Mouse (Mus musculus): ENCODE results near the gene Rundc1.
"Not testable (repeated sequence)": the region's sequence is repeated elsewhere in the genome, so short reads cannot be mapped to it uniquely, and the experiment has no call there.

The Rundc1 gene

GRCm38 (mm10) chr11:101465869-101466551 is 41.1 kb downstream of the Rundc1 start, which contains the start of gene Vat1:
Gene Vat1 (minus strand): TSS chr11:101466230.
- DNase-seq (ENCODE audit: low spot score) = peak; percentile 47

- not testable (repeated sequence) for DNase-seq (ENCODE audit: low spot score)
Observed at GRCm38 (mm10) chr11:101466552-101466950, 41.7 kb downstream of the Rundc1 start.

- peak; percentile 49 for DNase-seq (ENCODE audit: low spot score)
Observed at GRCm38 (mm10) chr11:101467477-101468262, 42.8 kb downstream of the Rundc1 start.

- DNase-seq (ENCODE audit: low spot score) = peak; percentile 41
Observed at GRCm38 (mm10) chr11:101468263-101468688, 43.4 kb downstream of the Rundc1 start.

- DNase-seq (ENCODE audit: low spot score) = no peak
Observed at GRCm38 (mm10) chr11:101468731-101469130, 43.8 kb downstream of the Rundc1 start.

GRCm38 (mm10) chr11:101469155-101469554 is 44.3 kb downstream of the Rundc1 start:
- DNase-seq (ENCODE audit: low spot score) = no peak

GRCm38 (mm10) chr11:101470206-101470605 is 45.3 kb downstream of the Rundc1 start:
- no peak for DNase-seq (ENCODE audit: low spot score)

GRCm38 (mm10) chr11:101471926-101472325 is 47.0 kb downstream of the Rundc1 start:
- DNase-seq (ENCODE audit: low spot score) = no peak

- no peak for DNase-seq (ENCODE audit: low spot score)
Observed at GRCm38 (mm10) chr11:101472336-101472735, 47.5 kb downstream of the Rundc1 start.

- DNase-seq (ENCODE audit: low spot score) = not testable (repeated sequence)
Observed at GRCm38 (mm10) chr11:101473686-101474085, 48.8 kb downstream of the Rundc1 start.

GRCm38 (mm10) chr11:101474298-101474697 is 49.4 kb downstream of the Rundc1 start:
- DNase-seq (ENCODE audit: low spot score) = no peak

- not testable (repeated sequence) for DNase-seq (ENCODE audit: low spot score)
Observed at GRCm38 (mm10) chr11:101476361-101476760, 51.5 kb downstream of the Rundc1 start.

- DNase-seq (ENCODE audit: low spot score) = no peak
Observed at GRCm38 (mm10) chr11:101477194-101477551, 52.3 kb downstream of the Rundc1 start.

GRCm38 (mm10) chr11:101477552-101478211 is 52.8 kb downstream of the Rundc1 start:
- DNase-seq (ENCODE audit: low spot score) = no peak

GRCm38 (mm10) chr11:101479171-101479635 is 54.3 kb downstream of the Rundc1 start:
- no peak for DNase-seq (ENCODE audit: low spot score)

GRCm38 (mm10) chr11:101480912-101481311 is 56.0 kb downstream of the Rundc1 start:
- DNase-seq (ENCODE audit: low spot score) = no peak

GRCm38 (mm10) chr11:101483804-101484203 is 58.9 kb downstream of the Rundc1 start:
- no peak for DNase-seq (ENCODE audit: low spot score)

GRCm38 (mm10) chr11:101484245-101484644 is 59.4 kb downstream of the Rundc1 start:
- DNase-seq (ENCODE audit: low spot score) = no peak

- DNase-seq (ENCODE audit: low spot score) = no peak
Observed at GRCm38 (mm10) chr11:101484814-101485213, 59.9 kb downstream of the Rundc1 start.
